Mouse (Mus musculus): ENCODE measurements around the gene Prkcd.

- TF ChIP-seq FLI1 (IDR thresholded peaks at IDR 0.05; ENCODE audit: low read length) (no peak), GATA1 (IDR thresholded peaks at IDR 0.05; ENCODE audit: borderline replicate concordance, low read length) (no peak)
Measured at GRCm38 (mm10) chr14:30564451-30564850, 61.6 kb downstream of the Prkcd start.

Data from megakaryocyte, embryonic 14.5 days (primary cell).